Mouse (Mus musculus) intestine, embryonic 14.5 days (tissue): Measurements from ENCODE around the gene Rap2a. TPM values are rescaled to one million over a fixed set of nuclear protein-coding genes. Genes with fewer than 3 reads are reported as not detected.
A peak's percentile ranks its signal among the peaks of the same experiment; 100 is the strongest.

Experiments used
- ATAC-seq: fragments of 200-750 bp; cut with Nextera tagmentation; replicated peaks from 2 replicates; pipeline ENCODE4 v1.8.0; 2017; ENCODE audit warnings: low read depth, moderate number of reproducible peaks, moderate TSS enrichment, moderate library complexity; ENCODE audit not compliant: low FRiP score, low TSS enrichment
- DNase-seq: peaks from one replicate; pipeline ENCODE4 v3.0.0-alpha.2; 2018; ENCODE audit warnings: low spot score
- H3K27ac ChIP-seq: fragments of 300-500 bp; sonication (generic); 2 replicates; pipeline ENCODE4 v1.5.1; 2014; ENCODE audit warnings: low read depth, mild to moderate bottlenecking, control low read depth
- H3K27me3 ChIP-seq: fragments of 300-500 bp; sonication (generic); replicated peaks from 2 replicates; pipeline ENCODE4 v1.6.1; 2014; ENCODE audit warnings: low read length, control low read depth; ENCODE audit not compliant: control insufficient read depth, insufficient read depth
- H3K36me3 ChIP-seq: fragments of 300-500 bp; sonication (generic); 2 replicates; pipeline ENCODE4 v1.6.1; 2014; ENCODE audit warnings: low read length, control low read depth; ENCODE audit not compliant: control insufficient read depth, insufficient read depth
- H3K4me1 ChIP-seq: fragments of 300-500 bp; sonication (generic); replicated peaks from 2 replicates; pipeline ENCODE4 v1.6.1; 2014; ENCODE audit warnings: low read length, control low read depth, mixed read lengths; ENCODE audit not compliant: control insufficient read depth, insufficient read depth
- H3K4me2 ChIP-seq: fragments of 300-500 bp; sonication (generic); 2 replicates; pipeline ENCODE4 v1.6.1; 2014; ENCODE audit warnings: low read length
- H3K4me3 ChIP-seq: fragments of 300-500 bp; sonication (generic); 2 replicates; pipeline ENCODE4 v1.5.1; 2014; ENCODE audit warnings: low read depth, low read length, control low read depth, mixed read lengths
- H3K9ac ChIP-seq: fragments of 300-500 bp; sonication (generic); 2 replicates; pipeline ENCODE4 v1.6.1; 2014; ENCODE audit warnings: mild to moderate bottlenecking, low read length
- H3K9me3 ChIP-seq: fragments of 300-500 bp; sonication (generic); 2 replicates; pipeline ENCODE4 v1.6.1; 2016; ENCODE audit warnings: low read length, control low read depth; ENCODE audit not compliant: control insufficient read depth
- WGBS: fragments of 180-500 bp; shearing (Covaris S2); extraction: QIAGEN DNeasy Blood & Tissue Kit; methylation state at CpG from one replicate; pipeline ENCODE4 v1.1.7; 2014; 5-methylcytosine and 5-hydroxymethylcytosine counted together
- polyA plus RNA-seq: library from polyadenylated mRNA; unstranded; fragments of >200 nt; fragmentation: Nextera tagmentation; extraction: Ambion mirVana; gene quantifications from 2 replicates; pipeline ENCODE4 v1.2.1, GENCODE M21; 2014

Gene Rap2a
- polyA plus RNA-seq, 1 experiment from 2014 or later: 21.8 TPM

GRCm38 (mm10) chr14:120504928-120505461 lies 26.8 kb downstream of the Rap2a start:
- H3K27ac ChIP-seq: no peak overlapping the region
- H3K4me3 ChIP-seq: no peak overlapping the region
- no peak for DNase-seq
- no peaks in the 10 kb centered on the region for H3K9me3 ChIP-seq
- H3K9ac ChIP-seq: no peak overlapping the region
- 87% methylated on average over 18 of the region's 18 CpGs for WGBS
- 0 out of 2 replicates have a peak, but pooled peaks cover 2% of the 10 kb centered on the region for H3K4me1 ChIP-seq
- ATAC-seq: no peak
- no peak overlapping the region for H3K4me2 ChIP-seq
- no peaks in the 10 kb centered on the region for H3K27me3 ChIP-seq
- peaks cover 26% of the 10 kb centered on the region for H3K36me3 ChIP-seq

GRCm38 (mm10) chr14:120505918-120506317 lies 27.7 kb downstream of the Rap2a start:
- 91% methylated on average over 6 of the region's 6 CpGs for WGBS
- Histone ChIP-seq H3K4me1 (0 out of 2 replicates have a peak, but pooled peaks cover 2% of the 10 kb centered on the region), H3K36me3 (peaks cover 26% of the 10 kb centered on the region), H3K4me2 (no peak overlapping the region), H3K27ac (no peak overlapping the region), H3K4me3 (no peak overlapping the region), H3K9me3 (no peaks in the 10 kb centered on the region), H3K9ac (no peak overlapping the region), H3K27me3 (no peaks in the 10 kb centered on the region)
- ATAC-seq (no peak), DNase-seq (no peak)

- H3K4me2 ChIP-seq: no peak overlapping the region
- ATAC-seq (peak; percentile 47; the same call in 1 of the 2 replicates), DNase-seq (no peak)
- H3K27me3 ChIP-seq: no peaks in the 10 kb centered on the region
- 72% methylated on average over 12 of the region's 12 CpGs for WGBS
- H3K9ac ChIP-seq: no peak overlapping the region
- H3K4me1 ChIP-seq: 0 out of 2 replicates have a peak, but pooled peaks cover 2% of the 10 kb centered on the region
- no peak overlapping the region for H3K27ac ChIP-seq
- peaks cover 26% of the 10 kb centered on the region for H3K36me3 ChIP-seq
- H3K9me3 ChIP-seq: no peaks in the 10 kb centered on the region
- no peak overlapping the region for H3K4me3 ChIP-seq
Observed at GRCm38 (mm10) chr14:120507516-120507915, 29.3 kb downstream of the Rap2a start.

- Histone ChIP-seq H3K36me3 (peaks cover 22% of the 10 kb centered on the region), H3K27me3 (no peaks in the 10 kb centered on the region), H3K9me3 (no peaks in the 10 kb centered on the region), H3K4me2 (no peak overlapping the region), H3K27ac (no peak overlapping the region), H3K4me3 (no peak overlapping the region), H3K9ac (no peak overlapping the region), H3K4me1 (0 out of 2 replicates have a peak, but pooled peaks cover 2% of the 10 kb centered on the region)
- ATAC-seq (no peak), DNase-seq (no peak)
- 87% methylated on average over 16 of the region's 16 CpGs for WGBS
Observed at GRCm38 (mm10) chr14:120508566-120509365, 30.5 kb downstream of the Rap2a start.

GRCm38 (mm10) chr14:120509366-120509640 lies 31.1 kb downstream of the Rap2a start:
- H3K4me1 ChIP-seq: 0 out of 2 replicates have a peak, but pooled peaks cover 2% of the 10 kb centered on the region
- ATAC-seq (no peak), DNase-seq (no peak)
- no peak overlapping the region for H3K27ac ChIP-seq
- no peak overlapping the region for H3K4me3 ChIP-seq
- H3K9me3 ChIP-seq: no peaks in the 10 kb centered on the region
- WGBS: 81% methylated on average over 5 of the region's 5 CpGs
- H3K27me3 ChIP-seq: no peaks in the 10 kb centered on the region
- no peak overlapping the region for H3K4me2 ChIP-seq
- no peak overlapping the region for H3K9ac ChIP-seq
- peaks cover 16% of the 10 kb centered on the region for H3K36me3 ChIP-seq

- DNase-seq: no peak
- Histone ChIP-seq H3K4me1 (0 out of 2 replicates have a peak, but pooled peaks cover 2% of the 10 kb centered on the region), H3K4me2 (no peak overlapping the region), H3K4me3 (no peak overlapping the region), H3K27ac (no peak overlapping the region), H3K9ac (no peak overlapping the region), H3K9me3 (peaks cover 3% of the 10 kb centered on the region), H3K27me3 (no peaks in the 10 kb centered on the region), H3K36me3 (no peaks in the 10 kb centered on the region)
- no peak for ATAC-seq
- WGBS: 82% methylated on average over 5 of the region's 5 CpGs
Observed at GRCm38 (mm10) chr14:120511821-120512220, 33.6 kb downstream of the Rap2a start.

- no peak overlapping the region for H3K9ac ChIP-seq
- DNase-seq (no peak), ATAC-seq (no peak)
- H3K36me3 ChIP-seq: no peaks in the 10 kb centered on the region
- H3K9me3 ChIP-seq: peaks cover 3% of the 10 kb centered on the region
- H3K4me2 ChIP-seq: no peak overlapping the region
- H3K4me1 ChIP-seq: no peaks in the 10 kb centered on the region
- no peak overlapping the region for H3K4me3 ChIP-seq
- no peak overlapping the region for H3K27ac ChIP-seq
- 53% methylated on average over 4 of the region's 4 CpGs for WGBS
- H3K27me3 ChIP-seq: no peaks in the 10 kb centered on the region
Observed at GRCm38 (mm10) chr14:120514821-120515271, 36.6 kb downstream of the Rap2a start.

GRCm38 (mm10) chr14:120515376-120515775 lies 37.1 kb downstream of the Rap2a start:
- WGBS: 69% methylated on average over 1 of the region's 1 CpGs
- ATAC-seq (no peak), DNase-seq (no peak)
- Histone ChIP-seq H3K36me3 (no peaks in the 10 kb centered on the region), H3K4me3 (no peak overlapping the region), H3K27ac (no peak overlapping the region), H3K9me3 (peaks cover 3% of the 10 kb centered on the region), H3K4me1 (no peaks in the 10 kb centered on the region), H3K4me2 (no peak overlapping the region), H3K9ac (no peak overlapping the region), H3K27me3 (no peaks in the 10 kb centered on the region)

GRCm38 (mm10) chr14:120518706-120519105 lies 40.5 kb downstream of the Rap2a start:
- Histone ChIP-seq H3K4me1 (no peaks in the 10 kb centered on the region), H3K4me2 (no peak overlapping the region), H3K27ac (no peak overlapping the region), H3K9me3 (peaks cover 3% of the 10 kb centered on the region), H3K27me3 (no peaks in the 10 kb centered on the region), H3K4me3 (no peak overlapping the region), H3K9ac (no peak overlapping the region), H3K36me3 (no peaks in the 10 kb centered on the region)
- ATAC-seq: no peak
- WGBS: 76% methylated on average over 5 of the region's 5 CpGs
- no peak for DNase-seq
